Mouse (Mus musculus) MEL (cell line): ENCODE results near the gene Lonrf2. TPM values are rescaled to one million over a fixed set of nuclear protein-coding genes. Genes with fewer than 3 reads are reported as not detected.

Experiments
- polyA plus RNA-seq, 2 experiments: library from polyadenylated mRNA; stranded (reverse) in 1 of 2; unstranded in 1 of 2; fragments of >175 nt in 1 of 2; fragments of >200 nt in 1 of 2; gene quantifications; 2 replicates each; pipeline versions ENCODE4 v1.2.1 to v1.2.4; 2012; ENCODE audit warnings: low replicate concordance in 2 of 2, low read depth in 1 of 2; ENCODE audit not compliant: insufficient read length in 2 of 2, insufficient read depth in 1 of 2, missing spikeins in 1 of 2
- total RNA-seq: library from RNA; depleted of rRNA; stranded (reverse); fragments of 300-350 nt; gene quantifications from 2 replicates; pipeline ENCODE4 v1.2.3, GENCODE M21; 2012; rRNA removed

Gene Lonrf2
- total and polyA plus RNA-seq, 3 experiments = not detected

Other genes starting within 250 kb of the Lonrf2 start
- gene Aff3, start 171.8 kb downstream of the Lonrf2 start, total RNA-seq = 25.4 TPM in 2 replicates
- 10 to 100 TPM; 18.5 to 41.1 TPM for gene Aff3, start 171.8 kb downstream of the Lonrf2 start, polyA plus RNA-seq
- gene Chst10, start 61.5 kb upstream of the Lonrf2 start, total RNA-seq = 0.07 and 0.31 TPM in 2 replicates
- gene Chst10, start 61.5 kb upstream of the Lonrf2 start, polyA plus RNA-seq = under 1 TPM in 1 of 2 experiments, not detected in 1; 0.43 TPM
- gene Nms, start 102.4 kb upstream of the Lonrf2 start, total RNA-seq = not detected in 2 replicates
- gene Nms, start 102.4 kb upstream of the Lonrf2 start, polyA plus RNA-seq = not detected
- gene Pdcl3, start 148.9 kb upstream of the Lonrf2 start, total RNA-seq = 44.0 and 52.5 TPM in 2 replicates
- gene Pdcl3, start 148.9 kb upstream of the Lonrf2 start, polyA plus RNA-seq = 100 to 1,000 TPM in 1 of 2 experiments, 10 to 100 TPM in 1; 71.5 to 236 TPM